Mouse (Mus musculus) olfactory bulb, adult 2 months (tissue): ENCODE results near the gene Zmynd8.

Experiments
- CTCF ChIP-seq: fragments of 200-500 bp; IDR thresholded peaks from 2 replicates; pipeline ENCODE4 v1.5.1; 2012; ENCODE audit warnings: low read depth, mild to moderate bottlenecking, low read length, moderate library complexity; ENCODE audit not compliant: insufficient read depth
- POLR2A ChIP-seq: fragments of 200-500 bp; IDR thresholded peaks from 2 replicates; pipeline ENCODE4 v1.6.1; 2012; ENCODE audit warnings: mild to moderate bottlenecking, low read depth, low read length, moderate library complexity; ENCODE audit not compliant: insufficient read depth

DNA sequence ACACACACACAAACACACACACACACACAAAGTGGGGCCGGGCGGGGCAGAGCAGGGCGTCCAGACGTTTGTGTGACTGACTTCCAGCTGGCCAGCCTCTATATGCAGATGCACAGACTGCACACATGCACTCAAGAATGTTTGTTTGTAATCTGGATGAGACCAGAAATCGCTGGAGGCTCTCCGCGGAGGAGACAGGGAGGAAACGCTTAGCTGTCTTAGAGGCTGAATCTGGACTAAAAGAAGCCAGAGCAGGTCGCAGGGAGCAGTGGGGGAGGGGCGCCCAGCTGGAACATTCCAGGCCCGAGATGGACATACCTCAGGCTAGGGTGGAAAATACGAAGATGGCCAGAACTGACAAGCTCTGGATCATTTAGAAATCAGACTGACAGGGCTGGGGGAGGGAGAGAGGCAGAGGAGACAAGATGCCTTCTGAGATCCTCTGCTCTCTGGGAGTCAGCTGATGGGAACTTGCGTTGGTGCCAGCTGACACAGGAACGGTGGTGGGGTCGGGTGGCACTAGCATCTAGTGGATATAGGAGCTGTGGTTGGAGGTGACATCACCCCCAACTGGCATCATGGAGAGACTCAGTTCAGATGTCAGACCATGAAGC, 7.6 kb upstream of the Zmynd8 start:
- no peak for TF ChIP-seq CTCF
- TF ChIP-seq POLR2A = no peak
